Mouse (Mus musculus) midbrain, postnatal 0 days (tissue): ENCODE data around the gene Syt3. TPM values are rescaled to one million over a fixed set of nuclear protein-coding genes. Genes with fewer than 3 reads are reported as not detected.
A peak's percentile ranks its signal among the peaks of the same experiment; 100 is the strongest.

ENCODE experiments used
- ATAC-seq: fragments of 200-750 bp; cut with Nextera tagmentation; 2 replicates; pipeline ENCODE4 v1.8.0; 2017; ENCODE audit warnings: moderate number of reproducible peaks, mild to moderate bottlenecking, moderate TSS enrichment, moderate library complexity; ENCODE audit not compliant: low FRiP score
- DNase-seq: peaks from one replicate; pipeline ENCODE4 v3.0.0-alpha.2; 2015; ENCODE audit warnings: low spot score
- H3K27ac ChIP-seq: fragments of 300-500 bp; sonication (generic); 2 replicates; pipeline ENCODE4 v1.5.1; 2014; ENCODE audit warnings: low read depth, mild to moderate bottlenecking, low read length, mixed read lengths
- H3K27me3 ChIP-seq: fragments of 300-500 bp; sonication (generic); 2 replicates; pipeline ENCODE4 v1.6.1; 2014; ENCODE audit warnings: low read length, control low read depth, mixed read lengths; ENCODE audit not compliant: insufficient read depth
- H3K36me3 ChIP-seq: fragments of 300-500 bp; sonication (generic); 2 replicates; pipeline ENCODE4 v1.6.1; 2014; ENCODE audit warnings: low read length, control low read depth, mixed read lengths; ENCODE audit not compliant: insufficient read depth
- H3K4me1 ChIP-seq: fragments of 300-500 bp; sonication (generic); 2 replicates; pipeline ENCODE4 v1.6.1; 2014; ENCODE audit warnings: mild to moderate bottlenecking, control low read depth, antibody characterized with exemption, low read length, mixed read lengths; ENCODE audit not compliant: insufficient read depth
- H3K4me2 ChIP-seq: fragments of 300-500 bp; sonication (generic); 2 replicates; pipeline ENCODE4 v1.6.1; 2014; ENCODE audit warnings: low read depth, mild to moderate bottlenecking, low read length, mixed read lengths; ENCODE audit not compliant: poor library complexity, severe bottlenecking
- H3K4me3 ChIP-seq: fragments of 300-500 bp; sonication (generic); 2 replicates; pipeline ENCODE4 v1.5.1; 2014; ENCODE audit warnings: low read depth, mild to moderate bottlenecking, low read length, moderate library complexity
- H3K9ac ChIP-seq: fragments of 300-500 bp; sonication (generic); replicated peaks from 2 replicates; pipeline ENCODE4 v1.6.1; 2014; ENCODE audit warnings: mild to moderate bottlenecking, low read length, moderate library complexity, mixed read lengths; ENCODE audit not compliant: poor library complexity, severe bottlenecking
- H3K9me3 ChIP-seq: fragments of 300-500 bp; sonication (generic); 2 replicates; pipeline ENCODE4 v1.6.1; 2016; ENCODE audit warnings: low read length, control low read depth
- CTCF ChIP-seq: IDR thresholded peaks from 2 replicates; pipeline ENCODE4 v1.5.1; 2016; ENCODE audit warnings: antibody characterized with exemption, mild to moderate bottlenecking
- WGBS: fragments of 180-500 bp; shearing (Covaris S2); extraction: QIAGEN DNeasy Blood & Tissue Kit; methylation state at CpG from one replicate; pipeline ENCODE4 v1.1.7; 2014; 5-methylcytosine and 5-hydroxymethylcytosine counted together
- polyA plus RNA-seq: library from polyadenylated mRNA; unstranded; fragments of >200 nt; fragmentation: Nextera tagmentation; extraction: Ambion mirVana; gene quantifications from 2 replicates; pipeline ENCODE4 v1.2.1, GENCODE M21; 2015
- total RNA-seq: library from RNA; depleted of rRNA; stranded (reverse); fragments of >200 nt; gene quantifications from 2 replicates; pipeline ENCODE4 v1.2.3, GENCODE M21; 2014; rRNA removed

Syt3 gene
- total RNA-seq: 119 and 144 TPM in 2 replicates
- 88.4 and 96.7 TPM in 2 replicates for polyA plus RNA-seq

DNA sequence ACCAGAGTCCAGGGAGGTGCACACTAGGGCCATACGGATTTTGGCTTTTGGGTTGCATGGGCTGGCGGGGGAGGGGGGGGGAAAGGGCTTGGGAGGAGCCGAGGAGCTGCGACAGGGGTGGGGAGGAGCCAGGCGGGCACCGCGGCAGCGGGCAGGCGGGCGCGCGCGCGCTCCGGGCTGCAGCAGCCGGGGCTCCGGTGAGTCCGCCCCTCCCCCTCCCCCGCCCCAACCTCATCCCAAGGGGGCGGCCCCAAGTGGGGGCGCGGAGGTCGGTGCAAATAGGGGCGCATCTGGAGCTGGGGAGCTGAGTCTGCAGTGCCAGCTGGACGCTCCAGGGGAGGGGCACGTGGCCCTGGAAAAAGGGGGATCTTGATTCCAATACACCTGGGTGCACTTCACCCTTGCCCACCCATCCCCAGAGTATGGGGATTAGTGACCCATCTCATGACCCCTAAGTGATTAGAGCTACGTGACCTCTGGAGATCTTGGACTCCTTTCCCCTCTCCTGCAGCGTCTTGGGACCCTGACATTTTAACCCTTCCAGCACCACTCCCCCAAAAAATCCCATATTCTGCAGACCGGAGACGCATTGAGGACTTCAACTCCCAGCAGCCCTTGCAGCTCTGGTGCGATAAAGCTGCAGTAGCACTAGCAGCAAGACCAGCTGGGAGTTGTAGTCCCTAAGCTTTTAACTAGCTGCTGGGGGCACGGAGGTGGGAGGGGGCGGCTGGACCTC is at the start of gene Syt3:
TSS of gene Syt3 (plus strand) at position 123 of the 736 bp plus-strand sequence.
- H3K27me3 ChIP-seq: no peaks in the 10 kb centered on the region
- 0 out of 2 replicates have a peak, but pooled peaks cover 9% of the 10 kb centered on the region for H3K4me1 ChIP-seq
- no peaks in the 10 kb centered on the region for H3K9me3 ChIP-seq
- H3K36me3 ChIP-seq: no peaks in the 10 kb centered on the region
- no peak for TF ChIP-seq CTCF
- peak; percentile 90 for ATAC-seq
- under 1% methylated on average over 20 of the region's 33 CpGs for WGBS
- peak within 1 kb of the TSS; percentile 59 for H3K27ac ChIP-seq
- peak within 1 kb of the TSS; percentile 85 for H3K9ac ChIP-seq
- DNase-seq: peak; percentile 92
- H3K4me2 ChIP-seq: peak within 1 kb of the TSS; percentile 87
- H3K4me3 ChIP-seq: peak within 1 kb of the TSS; percentile 65

DNA sequence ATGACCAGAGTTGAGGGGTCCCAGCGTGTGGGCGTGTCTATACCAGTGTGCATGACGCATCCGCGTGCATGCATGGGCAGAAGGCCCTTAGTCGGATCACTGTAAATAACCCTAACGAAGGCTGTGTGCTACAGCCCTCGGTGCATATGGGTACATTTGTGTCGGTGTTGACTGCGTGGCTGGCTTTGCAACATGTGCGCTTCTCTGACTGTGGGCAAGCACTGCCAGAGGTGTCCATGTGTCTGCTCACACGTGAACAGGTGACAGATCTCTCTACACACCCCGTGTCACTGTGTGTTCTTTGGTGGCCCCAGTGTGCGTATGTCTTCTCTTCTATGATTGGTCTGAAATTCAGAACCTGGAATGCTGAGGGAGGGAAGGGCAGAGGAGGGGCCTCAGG is 49.8 kb upstream of the Syt3 start:
- Histone ChIP-seq H3K4me2 (no peak overlapping the region), H3K9ac (no peak overlapping the region), H3K27me3 (no peaks in the 10 kb centered on the region), H3K9me3 (no peaks in the 10 kb centered on the region), H3K4me3 (no peak overlapping the region), H3K36me3 (peaks cover 26% of the 10 kb centered on the region), H3K27ac (no peak overlapping the region), H3K4me1 (peaks cover 5% of the 10 kb centered on the region; the same call in 1 of the 2 replicates)
- WGBS: 77% methylated on average over 14 of the region's 14 CpGs
- ATAC-seq (no peak), DNase-seq (no peak)
- TF ChIP-seq CTCF: no peak

DNA sequence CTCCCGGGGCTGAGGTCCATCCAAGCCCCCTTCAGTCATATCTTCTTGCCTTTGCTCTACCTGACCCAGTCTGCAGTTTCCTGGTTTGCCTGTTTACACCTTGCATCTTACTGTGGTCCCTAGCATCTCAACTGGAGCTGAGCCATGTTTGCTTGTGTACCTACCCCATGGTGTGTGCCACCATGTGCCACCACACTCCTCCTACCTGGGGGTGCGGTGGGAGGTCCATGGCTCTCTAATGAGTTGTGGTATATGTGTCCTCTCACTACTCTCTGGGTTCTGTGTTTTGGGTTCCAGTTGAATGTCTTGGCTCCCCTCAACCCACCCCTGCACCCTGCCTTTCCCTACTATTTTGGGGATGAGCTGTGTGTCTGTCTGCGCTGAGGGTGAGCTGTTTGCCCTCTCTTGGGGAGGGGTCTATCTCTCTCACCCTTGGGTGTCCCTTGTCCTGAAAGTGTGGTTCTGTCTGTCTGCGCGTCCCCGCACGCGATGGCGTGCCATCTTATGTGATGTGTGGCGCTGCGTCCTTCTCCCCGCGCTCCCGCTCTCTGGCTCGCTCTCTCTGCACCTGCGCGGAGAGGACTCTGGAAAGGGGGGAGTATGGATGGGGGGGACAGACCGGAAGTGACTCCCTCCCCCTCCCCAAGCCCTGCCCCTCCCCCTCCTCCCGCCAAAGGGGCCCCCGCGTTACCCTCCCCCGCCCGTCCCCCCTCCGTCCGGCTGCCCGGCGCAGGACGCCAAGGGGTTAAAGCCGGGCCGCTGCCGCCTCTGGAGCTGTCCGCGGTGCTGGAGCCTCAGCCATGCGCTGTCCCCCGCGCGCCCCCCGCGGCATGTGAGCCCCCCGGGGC is 48.6 kb upstream of the Syt3 start:
- peak; percentile 75 for ATAC-seq

DNA sequence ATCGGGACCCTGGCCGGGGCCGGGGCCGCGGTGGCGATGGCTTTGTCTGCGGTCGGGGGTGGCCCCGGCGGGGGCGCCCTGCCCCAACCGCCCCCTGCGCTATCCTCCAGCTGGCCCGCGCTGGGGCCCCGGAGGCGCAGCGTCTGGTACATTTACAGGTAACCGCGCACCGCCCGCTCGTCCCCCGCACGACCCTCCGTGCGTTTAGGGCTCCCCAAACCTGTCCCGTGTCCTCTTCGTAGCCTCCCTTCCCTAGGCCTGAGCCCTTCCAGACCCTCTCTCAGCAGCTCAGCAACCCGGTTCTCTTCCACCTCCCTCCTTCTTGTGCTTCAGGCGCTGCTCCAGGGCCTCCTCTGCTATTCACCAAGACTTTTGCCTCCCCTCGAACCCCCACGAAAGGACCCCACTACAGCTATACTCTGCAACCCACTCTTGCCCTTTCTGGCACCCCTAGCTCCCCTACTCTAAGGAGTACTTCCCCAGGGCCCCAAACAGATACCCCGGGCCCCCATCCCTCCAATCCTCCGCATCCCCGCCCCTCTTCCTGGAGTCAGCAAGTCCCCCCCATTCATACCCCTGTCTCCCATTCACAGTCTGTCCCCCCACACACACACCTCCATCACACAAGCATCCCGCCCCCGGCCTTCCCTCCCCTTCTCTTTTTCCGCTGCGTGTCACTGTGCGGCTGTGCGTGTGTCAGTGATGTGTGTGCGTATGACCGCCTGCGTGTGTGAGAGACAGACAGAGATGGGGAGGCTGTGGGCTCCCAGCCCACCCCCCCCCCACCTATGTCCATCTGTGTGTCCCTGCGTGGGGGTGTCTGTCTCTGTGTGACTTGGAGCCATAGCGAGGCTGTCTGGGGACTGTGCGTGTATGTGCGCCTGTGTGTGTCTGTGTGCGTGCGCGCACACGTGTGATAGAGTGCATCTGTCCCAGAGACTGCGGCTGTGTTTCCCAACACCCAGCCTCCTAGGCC is 47.6 kb upstream of the Syt3 start:
- Histone ChIP-seq H3K4me1 (peaks cover 5% of the 10 kb centered on the region; the same call in 1 of the 2 replicates), H3K4me3 (peak overlapping the region; percentile 74), H3K9me3 (no peaks in the 10 kb centered on the region), H3K27me3 (no peaks in the 10 kb centered on the region), H3K4me2 (peak overlapping the region; percentile 93), H3K9ac (peak overlapping the region; percentile 96), H3K27ac (peak overlapping the region; percentile 93), H3K36me3 (peaks cover 19% of the 10 kb centered on the region)
- DNase-seq (peak; percentile 81), ATAC-seq (peak; percentile 78)
- no peak for TF ChIP-seq CTCF
- 1% methylated on average over 27 of the region's 54 CpGs for WGBS

More for the DNA sequence above, 48.6 kb upstream of the Syt3 start:
- TF ChIP-seq CTCF: no peak; the same call in 1 of the 2 replicates
- Histone ChIP-seq H3K9ac (peak overlapping the region; percentile 96), H3K27me3 (no peaks in the 10 kb centered on the region), H3K4me3 (peak overlapping the region; percentile 74), H3K36me3 (peaks cover 19% of the 10 kb centered on the region), H3K27ac (peak overlapping the region; percentile 93), H3K4me1 (peaks cover 5% of the 10 kb centered on the region; the same call in 1 of the 2 replicates), H3K4me2 (peak overlapping the region; percentile 93), H3K9me3 (no peaks in the 10 kb centered on the region)
- peak; percentile 83 for DNase-seq
- 5% methylated on average over 21 of the region's 40 CpGs for WGBS
